Mouse (Mus musculus) heart, embryonic 11.5 days (tissue): Measurements from ENCODE around the gene Elmo3. TPM values are rescaled to one million over a fixed set of nuclear protein-coding genes. Genes with fewer than 3 reads are reported as not detected.
A peak's percentile ranks its signal among the peaks of the same experiment; 100 is the strongest.

Experiments used
- ATAC-seq: fragments of 200-750 bp; cut with Nextera tagmentation; replicated peaks from 2 replicates; pipeline ENCODE4 v1.8.0; 2017; ENCODE audit warnings: moderate library complexity; ENCODE audit not compliant: insufficient number of reproducible peaks, low FRiP score, low TSS enrichment
- H3K27ac ChIP-seq: fragments of 300-500 bp; sonication (generic); 2 replicates; pipeline ENCODE4 v1.5.1; 2014; ENCODE audit warnings: mild to moderate bottlenecking, low read depth, low read length
- H3K27me3 ChIP-seq: fragments of 300-500 bp; sonication (generic); 2 replicates; pipeline ENCODE4 v1.6.1; 2014; ENCODE audit warnings: mild to moderate bottlenecking, low read length, mixed read lengths; ENCODE audit not compliant: control insufficient read depth, insufficient read depth
- H3K36me3 ChIP-seq: fragments of 300-500 bp; sonication (generic); 2 replicates; pipeline ENCODE4 v1.6.1; 2014; ENCODE audit warnings: mild to moderate bottlenecking, low read length, moderate library complexity, mixed read lengths; ENCODE audit not compliant: control insufficient read depth, insufficient read depth
- H3K4me1 ChIP-seq: fragments of 300-500 bp; sonication (generic); 2 replicates; pipeline ENCODE4 v1.6.1; 2014; ENCODE audit warnings: low read length; ENCODE audit not compliant: control insufficient read depth, insufficient read depth
- H3K4me2 ChIP-seq: fragments of 300-500 bp; sonication (generic); 2 replicates; pipeline ENCODE4 v1.6.1; 2014; ENCODE audit warnings: mild to moderate bottlenecking, moderate library complexity
- H3K4me3 ChIP-seq: fragments of 300-500 bp; sonication (generic); 2 replicates; pipeline ENCODE4 v1.5.1; 2014; ENCODE audit warnings: low read depth, low read length
- H3K9ac ChIP-seq: fragments of 300-500 bp; sonication (generic); 2 replicates; pipeline ENCODE4 v1.6.1; 2014; ENCODE audit warnings: mild to moderate bottlenecking, low read depth, low read length, moderate library complexity
- H3K9me3 ChIP-seq: fragments of 300-500 bp; sonication (generic); replicated peaks from 2 replicates; pipeline ENCODE4 v1.6.1; 2016; ENCODE audit warnings: low read length; ENCODE audit not compliant: control insufficient read depth
- WGBS: fragments of 180-500 bp; shearing (Covaris S2); extraction: QIAGEN DNeasy Blood & Tissue Kit; methylation state at CpG from one replicate; pipeline ENCODE4 v1.1.7; 2014; ENCODE audit not compliant: insufficient replicate concordance; 5-methylcytosine and 5-hydroxymethylcytosine counted together
- polyA plus RNA-seq: library from polyadenylated mRNA; unstranded; fragments of >200 nt; fragmentation: Nextera tagmentation; extraction: Ambion mirVana; gene quantifications from 2 replicates; pipeline ENCODE4 v1.2.1, GENCODE M21; 2014

Gene Elmo3
- polyA plus RNA-seq, 1 experiment from 2014 or later: 4.2 TPM

GRCm38 (mm10) chr8:105325641-105326093 lies 20.3 kb downstream of the Elmo3 start:
- Histone ChIP-seq H3K27me3 (no peaks in the 10 kb centered on the region), H3K4me2 (peak overlapping the region; percentile 73), H3K4me1 (peaks cover 16% of the 10 kb centered on the region), H3K9me3 (no peaks in the 10 kb centered on the region), H3K4me3 (peak overlapping the region; percentile 79), H3K9ac (peak overlapping the region; percentile 89), H3K27ac (peak overlapping the region; percentile 81), H3K36me3 (peaks cover 23% of the 10 kb centered on the region)
- no peak for ATAC-seq
- WGBS: 0% methylated on average over 12 of the region's 12 CpGs

- peaks cover 16% of the 10 kb centered on the region for H3K4me1 ChIP-seq
- no peaks in the 10 kb centered on the region for H3K27me3 ChIP-seq
- H3K4me2 ChIP-seq: peak within 1 kb of the TSS; percentile 73
- H3K27ac ChIP-seq: peak within 1 kb of the TSS; percentile 81
- peak; percentile 87 for ATAC-seq
- under 1% methylated on average over 36 of the region's 36 CpGs for WGBS
- H3K36me3 ChIP-seq: peaks cover 29% of the 10 kb centered on the region
- H3K4me3 ChIP-seq: peak within 1 kb of the TSS; percentile 79
- H3K9ac ChIP-seq: peak within 1 kb of the TSS; percentile 89
- H3K9me3 ChIP-seq: no peaks in the 10 kb centered on the region
These were observed 20.8 kb downstream of the Elmo3 start, which contains the start of the genes Lrrc29 and Tmem208 for GRCm38 (mm10) chr8:105326141-105326672. Gene Lrrc29, minus strand, starts transcription at chr8:105326278. Gene Tmem208, plus strand, starts transcription at chr8:105326354.

DNA sequence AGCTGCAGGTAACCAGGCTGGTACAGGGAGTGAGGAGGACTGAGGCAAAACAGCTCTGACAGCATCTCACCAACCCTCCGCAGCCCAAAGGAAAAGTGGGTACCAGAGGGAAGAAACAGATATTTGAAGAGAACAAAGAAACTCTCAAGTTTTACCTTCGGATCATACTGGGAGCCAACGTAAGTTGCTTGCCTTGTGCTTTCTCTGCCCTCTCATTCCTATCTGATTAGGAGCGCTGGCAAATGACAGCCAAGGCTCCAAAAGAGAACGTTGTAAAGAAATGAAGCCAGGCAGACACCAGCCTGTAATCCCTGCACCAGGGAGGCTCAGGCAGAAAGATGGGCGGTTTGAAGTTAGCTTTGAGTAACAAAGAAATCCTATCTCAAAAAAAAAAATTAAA lies 21.6 kb downstream of the Elmo3 start:
- WGBS: 32% methylated on average over 6 of the region's 6 CpGs

GRCm38 (mm10) chr8:105330325-105330724 lies 24.9 kb downstream of the Elmo3 start:
- Histone ChIP-seq H3K9me3 (no peaks in the 10 kb centered on the region), H3K27ac (no peak overlapping the region), H3K36me3 (peaks cover 38% of the 10 kb centered on the region), H3K27me3 (no peaks in the 10 kb centered on the region), H3K4me3 (no peak overlapping the region), H3K9ac (no peak overlapping the region), H3K4me2 (no peak overlapping the region), H3K4me1 (peaks cover 10% of the 10 kb centered on the region)
- 95% methylated on average over 12 of the region's 12 CpGs for WGBS
- no peak for ATAC-seq

More for the DNA sequence above, 21.6 kb downstream of the Elmo3 start:
- peaks cover 36% of the 10 kb centered on the region for H3K36me3 ChIP-seq
- peak overlapping the region; percentile 89 for H3K9ac ChIP-seq
- peak overlapping the region; percentile 73 for H3K4me2 ChIP-seq
- peak overlapping the region; percentile 81; the same call in 1 of the 2 replicates for H3K27ac ChIP-seq
- no peaks in the 10 kb centered on the region for H3K27me3 ChIP-seq
- ATAC-seq: no peak
- peak overlapping the region; percentile 79 for H3K4me3 ChIP-seq
- no peaks in the 10 kb centered on the region for H3K9me3 ChIP-seq
- H3K4me1 ChIP-seq: peaks cover 16% of the 10 kb centered on the region

DNA sequence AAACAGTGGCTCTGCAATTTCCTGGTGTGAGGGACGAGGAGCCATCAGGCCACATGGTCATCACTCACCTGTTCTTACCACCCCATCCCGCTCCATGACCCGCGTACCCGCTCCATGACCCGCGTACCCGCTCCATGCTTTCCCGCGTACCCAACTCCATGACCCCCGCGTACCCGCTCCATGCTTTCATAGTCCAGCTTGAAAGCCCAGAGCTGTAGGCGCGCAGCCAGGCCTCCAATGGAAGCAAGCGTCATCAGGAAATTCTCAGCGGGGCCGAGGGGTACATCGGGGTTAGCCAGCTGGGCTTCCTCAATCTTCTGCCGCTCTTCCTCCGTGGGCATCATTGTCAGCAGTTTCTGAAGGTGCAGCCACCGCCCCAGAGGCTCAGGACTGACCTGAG lies 26.1 kb downstream of the Elmo3 start:
- H3K27ac ChIP-seq: no peak overlapping the region
- no peak overlapping the region for H3K4me2 ChIP-seq
- peaks cover 9% of the 10 kb centered on the region for H3K4me1 ChIP-seq
- H3K9ac ChIP-seq: no peak overlapping the region
- no peaks in the 10 kb centered on the region for H3K9me3 ChIP-seq
- no peak for ATAC-seq
- H3K27me3 ChIP-seq: no peaks in the 10 kb centered on the region
- no peak overlapping the region for H3K4me3 ChIP-seq
- H3K36me3 ChIP-seq: peaks cover 46% of the 10 kb centered on the region
- WGBS: 92% methylated on average over 22 of the region's 22 CpGs

DNA sequence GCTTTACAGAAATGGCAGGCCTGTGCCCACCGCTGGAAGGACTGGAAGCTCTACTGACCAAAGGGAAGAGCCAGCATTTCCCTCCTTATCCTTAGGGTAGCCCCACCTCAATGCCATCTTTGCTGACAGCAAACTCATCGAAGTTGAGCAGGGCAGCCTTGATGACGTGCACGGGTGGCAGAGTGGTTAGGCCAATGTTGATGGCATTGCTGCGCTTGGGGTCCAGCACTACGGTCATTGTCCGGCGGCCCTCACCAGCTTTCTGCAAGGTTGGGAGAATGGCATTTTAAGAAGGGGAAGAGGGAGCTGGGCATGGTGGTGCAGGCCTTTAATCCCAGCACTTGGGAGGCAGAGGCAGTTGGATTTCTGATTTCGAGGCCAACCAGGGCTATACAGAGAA lies 26.5 kb downstream of the Elmo3 start:
- Histone ChIP-seq H3K4me2 (no peak overlapping the region), H3K9ac (no peak overlapping the region), H3K4me1 (peaks cover 7% of the 10 kb centered on the region), H3K9me3 (no peaks in the 10 kb centered on the region), H3K27ac (no peak overlapping the region), H3K36me3 (peaks cover 50% of the 10 kb centered on the region), H3K4me3 (no peak overlapping the region), H3K27me3 (no peaks in the 10 kb centered on the region)
- 92% methylated on average over 9 of the region's 9 CpGs for WGBS
- ATAC-seq: no peak

- Histone ChIP-seq H3K27ac (no peak overlapping the region), H3K9ac (no peak overlapping the region), H3K4me3 (no peak overlapping the region), H3K4me1 (peaks cover 2% of the 10 kb centered on the region), H3K9me3 (no peaks in the 10 kb centered on the region), H3K27me3 (no peaks in the 10 kb centered on the region), H3K36me3 (peaks cover 54% of the 10 kb centered on the region), H3K4me2 (no peak overlapping the region)
- ATAC-seq: no peak
- WGBS: 44% methylated on average over 2 of the region's 2 CpGs
These were observed 27.1 kb downstream of the Elmo3 start for GRCm38 (mm10) chr8:105332523-105332922.

DNA sequence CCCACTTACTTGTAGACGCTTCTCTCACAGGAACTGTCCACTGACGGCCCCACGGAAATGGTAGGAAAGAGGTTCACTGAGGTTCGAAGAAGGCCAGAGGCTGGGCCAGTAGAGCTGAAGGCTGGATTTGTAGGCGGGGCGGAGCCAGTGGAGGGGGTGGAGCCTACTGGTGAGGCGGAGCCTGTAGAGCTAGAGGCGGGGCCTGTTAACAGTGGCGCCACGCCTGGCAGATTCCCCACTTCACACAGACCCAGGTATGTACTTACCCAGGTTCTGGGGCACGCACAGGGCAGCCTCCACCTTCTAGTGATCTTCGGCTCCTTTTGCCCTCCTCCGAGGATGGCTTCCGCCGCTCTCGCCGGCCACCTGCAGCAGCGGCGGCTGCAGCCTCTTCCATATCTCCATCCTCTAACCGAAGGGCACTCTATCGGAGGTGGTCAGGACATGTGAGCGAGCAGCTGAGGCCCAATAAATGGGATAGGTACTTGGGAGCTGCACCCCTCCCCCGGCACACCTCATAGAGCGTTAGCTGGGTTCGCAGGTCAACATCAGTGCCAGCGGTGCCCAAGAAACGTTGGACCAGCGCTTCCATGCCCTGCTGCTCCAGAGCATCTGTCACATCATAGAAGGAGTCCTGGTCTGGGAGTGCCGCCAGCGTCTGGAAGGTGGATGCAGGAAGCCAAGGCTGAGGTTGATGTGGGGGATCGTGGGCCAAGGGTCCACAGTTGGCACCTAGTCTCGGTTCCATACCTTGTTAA lies 31.2 kb downstream of the Elmo3 start:
- H3K4me3 ChIP-seq: no peak overlapping the region
- H3K27ac ChIP-seq: no peak overlapping the region
- H3K27me3 ChIP-seq: no peaks in the 10 kb centered on the region
- no peak overlapping the region for H3K9ac ChIP-seq
- no peak for ATAC-seq
- peaks cover 29% of the 10 kb centered on the region for H3K36me3 ChIP-seq
- 57% methylated on average over 30 of the region's 32 CpGs for WGBS
- no peak overlapping the region for H3K4me2 ChIP-seq
- H3K9me3 ChIP-seq: no peaks in the 10 kb centered on the region
- peaks cover 31% of the 10 kb centered on the region for H3K4me1 ChIP-seq
